Mouse (Mus musculus) cerebellum, adult 8-10 months (tissue): ENCODE measurements around the gene Phc2.

Experiments
- DNase-seq: peaks from one replicate; pipeline ENCODE4 v3.0.0; 2022

Phc2 gene

GRCm38 (mm10) chr4:128722932-128723331 is 68.4 kb downstream of the Phc2 start:
- no peak for DNase-seq

- no peak for DNase-seq
These were observed 68.9 kb downstream of the Phc2 start for GRCm38 (mm10) chr4:128723431-128723830.

- peak; percentile 81 for DNase-seq
These were observed 69.6 kb downstream of the Phc2 start for GRCm38 (mm10) chr4:128724059-128724458.

- DNase-seq, result peak; percentile 82
These were observed 72.7 kb downstream of the Phc2 start for GRCm38 (mm10) chr4:128727019-128727720.

GRCm38 (mm10) chr4:128727721-128728430 is 73.4 kb downstream of the Phc2 start:
- peak; percentile 64 for DNase-seq

GRCm38 (mm10) chr4:128728431-128728851 is 73.9 kb downstream of the Phc2 start:
- no peak for DNase-seq

- peak; percentile 66 for DNase-seq
These were observed 74.7 kb downstream of the Phc2 start for GRCm38 (mm10) chr4:128729033-128729708.

GRCm38 (mm10) chr4:128729709-128730037 is 75.2 kb downstream of the Phc2 start:
- DNase-seq, result no peak

GRCm38 (mm10) chr4:128730271-128730670 is 75.8 kb downstream of the Phc2 start:
- DNase-seq, result no peak

- DNase-seq, result no peak
These were observed 78.3 kb downstream of the Phc2 start for GRCm38 (mm10) chr4:128732794-128733193.

GRCm38 (mm10) chr4:128733496-128733895 is 79.0 kb downstream of the Phc2 start:
- DNase-seq, result no peak

- no peak for DNase-seq
These were observed 79.7 kb downstream of the Phc2 start for GRCm38 (mm10) chr4:128734217-128734616.

GRCm38 (mm10) chr4:128734721-128735671 is 80.5 kb downstream of the Phc2 start:
- DNase-seq, result no peak

GRCm38 (mm10) chr4:128737137-128737589 is 82.7 kb downstream of the Phc2 start:
- no peak for DNase-seq

GRCm38 (mm10) chr4:128737825-128738610 is 83.5 kb downstream of the Phc2 start:
- no peak for DNase-seq

- no peak for DNase-seq
These were observed 86.4 kb downstream of the Phc2 start for GRCm38 (mm10) chr4:128740878-128741277.

- DNase-seq, result no peak
These were observed 87.4 kb downstream of the Phc2 start for GRCm38 (mm10) chr4:128741906-128742305.

GRCm38 (mm10) chr4:128742379-128742970 is 88.0 kb downstream of the Phc2 start:
- DNase-seq, result no peak

- DNase-seq, result no peak
These were observed 88.6 kb downstream of the Phc2 start for GRCm38 (mm10) chr4:128743031-128743626.

GRCm38 (mm10) chr4:128745160-128745559 is 90.7 kb downstream of the Phc2 start:
- DNase-seq, result no peak
